Mouse (Mus musculus): ENCODE results near the gene Alpi. TPM values are rescaled to one million over a fixed set of nuclear protein-coding genes. Genes with fewer than 3 reads are reported as not detected.

Gene Alpi
- polyA plus RNA-seq, 1 experiment from 2014 or later = 0.74 TPM

Other genes with a start within 250 kb of the Alpi start
- gene Alppl2, start 11.7 kb downstream of the Alpi start, polyA plus RNA-seq (2015; fragmentation: Nextera tagmentation; extraction: Ambion mirVana) = not detected in 2 replicates
- gene Akp3, start 23.4 kb upstream of the Alpi start, polyA plus RNA-seq (2015; fragmentation: Nextera tagmentation; extraction: Ambion mirVana) = not detected in 2 replicates
- gene Ecel1, start 54.9 kb upstream of the Alpi start, polyA plus RNA-seq (2015; fragmentation: Nextera tagmentation; extraction: Ambion mirVana) = 0.71 and 0.88 TPM in 2 replicates
- gene Prss56, start 81.7 kb upstream of the Alpi start, polyA plus RNA-seq (2015; fragmentation: Nextera tagmentation; extraction: Ambion mirVana) = not detected in 2 replicates
- 0.05 and 0.13 TPM in 2 replicates for gene Chrnd, start 89.0 kb upstream of the Alpi start, polyA plus RNA-seq (2015; fragmentation: Nextera tagmentation; extraction: Ambion mirVana)
- gene Chrng, start 103.1 kb upstream of the Alpi start, polyA plus RNA-seq (2015; fragmentation: Nextera tagmentation; extraction: Ambion mirVana) = 1.1 and 1.6 TPM in 2 replicates
- 100 and 104 TPM in 2 replicates for gene Eif4e2, start 112.3 kb upstream of the Alpi start, polyA plus RNA-seq (2015; fragmentation: Nextera tagmentation; extraction: Ambion mirVana)
- gene Efhd1, start 162.8 kb upstream of the Alpi start, polyA plus RNA-seq (2015; fragmentation: Nextera tagmentation; extraction: Ambion mirVana) = 0.46 and 0.76 TPM in 2 replicates
- gene Gigyf2, start 225.4 kb upstream of the Alpi start, polyA plus RNA-seq (2015; fragmentation: Nextera tagmentation; extraction: Ambion mirVana) = 30.7 and 31.6 TPM in 2 replicates

Data from heart, embryonic 16.5 days (tissue).